Mouse (Mus musculus): ENCODE data around the gene Lat. TPM values are rescaled to one million over a fixed set of nuclear protein-coding genes. Genes with fewer than 3 reads are reported as not detected.
"Not testable (repeated sequence)": the region's sequence is repeated elsewhere in the genome, so short reads cannot be mapped to it uniquely, and the experiment has no call there.

Gene Lat
- polyA plus RNA-seq, 1 experiment from 2014 or later: 2.4 TPM

DNA sequence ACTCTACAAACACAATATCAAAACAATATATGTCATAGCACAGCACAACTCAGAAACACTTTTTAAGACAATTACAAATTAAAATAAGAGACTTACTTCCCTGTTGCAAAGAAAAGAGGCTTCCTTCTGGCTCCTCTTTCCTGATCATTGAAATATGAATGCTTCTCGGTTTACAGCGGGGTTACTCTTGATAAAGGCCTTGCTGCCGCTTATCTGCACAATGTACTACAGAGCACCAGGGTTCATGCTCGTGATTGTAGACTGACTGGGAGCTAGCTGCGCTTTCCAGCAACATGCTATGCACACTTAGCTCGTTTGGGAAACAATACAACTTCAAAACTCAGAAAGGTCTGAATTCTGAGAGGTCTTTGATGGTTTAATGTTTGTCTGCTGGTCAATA, 27.9 kb upstream of the Lat start:
- peaks cover 9% of the 10 kb centered on the region for H3K4me1 ChIP-seq (ENCODE audit: insufficient read depth, low read length)
- H3K4me2 ChIP-seq (replicated peaks; ENCODE audit: low read depth, low read length): peak overlapping the region; percentile 43
- no peaks in the 10 kb centered on the region for H3K27me3 ChIP-seq (ENCODE audit: insufficient read depth, low read length)
- H3K36me3 ChIP-seq (ENCODE audit: insufficient read depth, low read length): no peaks in the 10 kb centered on the region
- 56% methylated on average over 6 of the region's 6 CpGs for WGBS
- H3K27ac ChIP-seq (ENCODE audit: low read length): no peak overlapping the region
- no peak for ATAC-seq (ENCODE audit: low FRiP score, low TSS enrichment)
- no peaks in the 10 kb centered on the region for H3K9me3 ChIP-seq (ENCODE audit: low read length)
- H3K4me3 ChIP-seq (ENCODE audit: low read length): peak overlapping the region; percentile 15; the same call in 1 of the 2 replicates
- H3K9ac ChIP-seq (replicated peaks; ENCODE audit: low read length): 0 out of 2 replicates have a peak overlapping the region, but pooled peaks have one; percentile 35

DNA sequence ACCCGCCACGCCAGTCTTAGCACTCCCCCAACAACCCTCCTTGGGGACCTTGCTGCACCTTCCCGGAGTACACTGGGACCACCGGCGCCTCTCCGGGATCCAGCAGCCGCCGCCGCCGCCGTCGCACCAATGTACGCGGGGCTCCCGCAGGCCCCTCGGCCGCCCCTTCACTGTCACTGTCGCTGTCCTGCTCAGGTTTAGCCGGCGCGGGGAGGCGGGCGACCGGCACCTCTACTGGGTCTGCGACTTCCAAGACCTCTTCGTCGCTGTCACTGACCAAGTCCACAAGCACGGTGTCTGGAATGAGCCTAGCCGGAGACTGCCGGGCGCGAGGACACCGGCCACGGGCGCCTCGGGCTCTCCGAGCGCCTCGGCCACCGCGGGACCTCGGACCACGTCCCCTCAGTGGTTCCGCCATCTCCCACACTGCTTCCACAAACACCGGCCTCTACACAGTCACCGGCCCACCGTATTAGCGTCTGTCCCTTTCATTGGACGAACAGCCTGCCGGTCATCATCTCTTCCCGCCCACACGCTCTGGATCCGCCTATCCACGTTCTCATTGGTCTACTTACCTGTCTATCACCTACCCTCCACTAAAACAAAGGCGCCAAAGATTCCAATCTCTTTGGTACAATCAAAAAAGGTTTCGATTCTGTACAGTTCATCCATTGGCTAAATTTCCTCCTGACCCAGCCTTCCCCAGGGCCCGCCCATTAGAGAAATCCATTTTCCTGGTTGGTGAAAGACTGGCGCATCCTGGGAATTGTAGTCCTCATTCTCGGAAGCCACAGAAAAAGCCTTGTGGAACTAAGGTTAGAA, 27.1 kb upstream of the Lat start, which contains the start of gene Nfatc2ip:
Nfatc2ip (minus strand) TSS at position 440 of the 822 bp plus-strand sequence.
- no peaks in the 10 kb centered on the region for H3K9me3 ChIP-seq (ENCODE audit: low read length)
- WGBS: under 1% methylated on average over 58 of the region's 59 CpGs
- H3K4me2 ChIP-seq (replicated peaks; ENCODE audit: low read depth, low read length): peak within 1 kb of the TSS; percentile 88
- H3K36me3 ChIP-seq (ENCODE audit: insufficient read depth, low read length): no peaks in the 10 kb centered on the region
- peak within 1 kb of the TSS; percentile 97 for H3K4me3 ChIP-seq (ENCODE audit: low read length)
- H3K4me1 ChIP-seq (ENCODE audit: insufficient read depth, low read length): peaks cover 9% of the 10 kb centered on the region
- H3K9ac ChIP-seq (replicated peaks; ENCODE audit: low read length): peak within 1 kb of the TSS; percentile 84
- ATAC-seq (ENCODE audit: low FRiP score, low TSS enrichment): peak; percentile 100
- 0 out of 2 replicates have a peak within 1 kb of the TSS, but pooled peaks have one; percentile 14 for H3K27ac ChIP-seq (ENCODE audit: low read length)
- no peaks in the 10 kb centered on the region for H3K27me3 ChIP-seq (ENCODE audit: insufficient read depth, low read length)

GRCm38 (mm10) chr7:126392086-126392884, 22.9 kb upstream of the Lat start:
- not testable (repeated sequence) for H3K27ac ChIP-seq (ENCODE audit: low read length); H3K4me3 ChIP-seq (ENCODE audit: low read length); H3K4me2 ChIP-seq (replicated peaks; ENCODE audit: low read depth, low read length); H3K9ac ChIP-seq (replicated peaks; ENCODE audit: low read length); H3K9me3 ChIP-seq (ENCODE audit: low read length); ATAC-seq (ENCODE audit: low FRiP score, low TSS enrichment); H3K27me3 ChIP-seq (ENCODE audit: insufficient read depth, low read length); H3K4me1 ChIP-seq (ENCODE audit: insufficient read depth, low read length)
- WGBS: 89% methylated on average over 7 of the region's 7 CpGs
- peaks cover 31% of the 10 kb centered on the region for H3K36me3 ChIP-seq (ENCODE audit: insufficient read depth, low read length)

GRCm38 (mm10) chr7:126388185-126388584, 18.8 kb upstream of the Lat start:
- no peak overlapping the region for H3K27ac ChIP-seq (ENCODE audit: low read length)
- H3K4me2 ChIP-seq (replicated peaks; ENCODE audit: low read depth, low read length): no peak overlapping the region
- H3K36me3 ChIP-seq (ENCODE audit: insufficient read depth, low read length): peaks cover 44% of the 10 kb centered on the region
- no peaks in the 10 kb centered on the region for H3K9me3 ChIP-seq (ENCODE audit: low read length)
- 100% methylated on average over 1 of the region's 1 CpGs for WGBS
- no peak overlapping the region for H3K4me3 ChIP-seq (ENCODE audit: low read length)
- no peaks in the 10 kb centered on the region for H3K4me1 ChIP-seq (ENCODE audit: insufficient read depth, low read length)
- no peak for ATAC-seq (ENCODE audit: low FRiP score, low TSS enrichment)
- no peak overlapping the region for H3K9ac ChIP-seq (replicated peaks; ENCODE audit: low read length)
- H3K27me3 ChIP-seq (ENCODE audit: insufficient read depth, low read length): no peaks in the 10 kb centered on the region

GRCm38 (mm10) chr7:126383565-126383964, 14.2 kb upstream of the Lat start:
- H3K4me1 ChIP-seq (ENCODE audit: insufficient read depth, low read length): no peaks in the 10 kb centered on the region
- no peak overlapping the region for H3K27ac ChIP-seq (ENCODE audit: low read length)
- H3K4me2 ChIP-seq (replicated peaks; ENCODE audit: low read depth, low read length): no peak overlapping the region
- no peak for ATAC-seq (ENCODE audit: low FRiP score, low TSS enrichment)
- H3K36me3 ChIP-seq (ENCODE audit: insufficient read depth, low read length): peaks cover 24% of the 10 kb centered on the region
- H3K9me3 ChIP-seq (ENCODE audit: low read length): no peaks in the 10 kb centered on the region
- 86% methylated on average over 5 of the region's 5 CpGs for WGBS
- H3K27me3 ChIP-seq (ENCODE audit: insufficient read depth, low read length): no peaks in the 10 kb centered on the region
- no peak overlapping the region for H3K4me3 ChIP-seq (ENCODE audit: low read length)
- no peak overlapping the region for H3K9ac ChIP-seq (replicated peaks; ENCODE audit: low read length)

GRCm38 (mm10) chr7:126377278-126378158, 8.1 kb upstream of the Lat start, which contains the start of gene Spns1:
Gene Spns1 (minus strand): TSS chr7:126377450.
- H3K4me3 ChIP-seq (ENCODE audit: low read length): peak within 1 kb of the TSS; percentile 74
- H3K4me1 ChIP-seq (ENCODE audit: insufficient read depth, low read length): peaks cover 14% of the 10 kb centered on the region; the same call in 1 of the 2 replicates
- H3K36me3 ChIP-seq (ENCODE audit: insufficient read depth, low read length): peaks cover 12% of the 10 kb centered on the region
- no peaks in the 10 kb centered on the region for H3K9me3 ChIP-seq (ENCODE audit: low read length)
- H3K4me2 ChIP-seq (replicated peaks; ENCODE audit: low read depth, low read length): peak within 1 kb of the TSS; percentile 87
- H3K27me3 ChIP-seq (ENCODE audit: insufficient read depth, low read length): no peaks in the 10 kb centered on the region
- peak; percentile 96 for ATAC-seq (ENCODE audit: low FRiP score, low TSS enrichment)
- WGBS: under 1% methylated on average over 33 of the region's 33 CpGs
- H3K9ac ChIP-seq (replicated peaks; ENCODE audit: low read length): peak within 1 kb of the TSS; percentile 81
- peak within 1 kb of the TSS; percentile 72 for H3K27ac ChIP-seq (ENCODE audit: low read length)

DNA sequence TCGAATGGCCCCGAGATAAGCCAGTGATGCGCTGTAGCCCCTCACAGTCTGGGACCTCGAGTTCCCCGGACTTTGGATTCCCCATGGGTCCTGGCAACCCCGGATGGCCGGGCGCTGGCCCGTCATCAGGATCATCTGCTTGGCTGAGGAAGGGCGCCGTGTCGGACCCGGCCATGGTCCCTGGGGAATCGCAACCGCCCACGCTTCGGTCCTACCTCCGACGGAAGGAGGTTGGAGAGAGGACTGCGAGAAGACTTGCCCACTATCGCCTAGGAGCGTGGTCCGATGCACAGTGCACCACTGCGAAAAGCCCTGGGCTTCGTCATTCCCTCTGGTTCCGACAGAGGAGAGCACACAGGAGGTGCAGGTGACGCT, 7.5 kb upstream of the Lat start:
- H3K4me3 ChIP-seq (ENCODE audit: low read length): peak overlapping the region; percentile 74
- H3K9me3 ChIP-seq (ENCODE audit: low read length): no peaks in the 10 kb centered on the region
- H3K4me2 ChIP-seq (replicated peaks; ENCODE audit: low read depth, low read length): peak overlapping the region; percentile 87
- H3K9ac ChIP-seq (replicated peaks; ENCODE audit: low read length): peak overlapping the region; percentile 81
- H3K36me3 ChIP-seq (ENCODE audit: insufficient read depth, low read length): peaks cover 18% of the 10 kb centered on the region
- H3K27ac ChIP-seq (ENCODE audit: low read length): 0 out of 2 replicates have a peak overlapping the region, but pooled peaks have one; percentile 9
- peaks cover 14% of the 10 kb centered on the region; the same call in 1 of the 2 replicates for H3K4me1 ChIP-seq (ENCODE audit: insufficient read depth, low read length)
- H3K27me3 ChIP-seq (ENCODE audit: insufficient read depth, low read length): no peaks in the 10 kb centered on the region
- peak; percentile 64 for ATAC-seq (ENCODE audit: low FRiP score, low TSS enrichment)
- 1% methylated on average over 27 of the region's 27 CpGs for WGBS

DNA sequence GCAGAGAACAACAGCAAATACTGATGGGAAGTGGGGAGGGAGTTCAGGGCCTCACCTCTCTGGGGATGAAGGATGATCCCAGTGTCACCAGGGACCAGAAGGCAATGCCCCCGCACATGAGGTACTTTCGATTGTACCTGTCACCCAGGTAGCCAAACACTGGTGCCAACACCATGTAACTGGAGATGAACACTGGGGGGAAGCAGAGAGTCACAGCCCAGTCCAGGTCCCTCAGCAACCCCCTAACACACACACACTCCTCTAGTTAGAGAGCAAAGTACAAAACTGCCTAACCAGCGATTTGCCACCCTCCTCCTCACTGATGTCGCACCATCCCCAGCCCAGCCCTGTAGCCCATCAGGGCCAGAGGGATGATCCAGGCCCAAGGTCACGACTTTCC, 5.6 kb upstream of the Lat start:
- Histone ChIP-seq H3K4me2 (replicated peaks; ENCODE audit: low read depth, low read length) (no peak overlapping the region), H3K9me3 (ENCODE audit: low read length) (no peaks in the 10 kb centered on the region), H3K36me3 (ENCODE audit: insufficient read depth, low read length) (peaks cover 37% of the 10 kb centered on the region), H3K27me3 (ENCODE audit: insufficient read depth, low read length) (no peaks in the 10 kb centered on the region), H3K27ac (ENCODE audit: low read length) (no peak overlapping the region), H3K4me1 (ENCODE audit: insufficient read depth, low read length) (peaks cover 14% of the 10 kb centered on the region; the same call in 1 of the 2 replicates), H3K4me3 (ENCODE audit: low read length) (no peak overlapping the region), H3K9ac (replicated peaks; ENCODE audit: low read length) (no peak overlapping the region)
- WGBS: 83% methylated on average over 5 of the region's 5 CpGs
- no peak for ATAC-seq (ENCODE audit: low FRiP score, low TSS enrichment)

DNA sequence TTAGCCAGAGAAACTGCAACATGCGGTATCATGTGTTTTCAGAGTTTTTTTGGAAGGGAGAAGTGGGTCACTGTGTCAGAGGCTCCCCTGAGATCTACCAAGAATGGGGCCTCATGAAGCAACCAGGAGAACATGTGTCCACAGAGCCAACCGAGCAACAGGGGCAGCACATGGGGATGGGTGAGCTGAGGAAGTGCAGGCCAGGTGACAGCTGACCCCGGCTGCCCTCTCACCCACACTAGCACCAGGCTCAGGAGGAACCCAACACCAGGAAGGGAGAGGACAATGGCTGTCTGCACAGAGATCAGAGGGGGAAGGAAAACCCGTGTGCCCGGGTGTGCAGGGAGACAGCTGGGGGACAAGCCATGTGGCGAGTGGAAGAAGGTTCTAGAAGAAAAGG, 5.2 kb upstream of the Lat start:
- H3K9ac ChIP-seq (replicated peaks; ENCODE audit: low read length): no peak overlapping the region
- 74% methylated on average over 6 of the region's 6 CpGs for WGBS
- no peaks in the 10 kb centered on the region for H3K9me3 ChIP-seq (ENCODE audit: low read length)
- peaks cover 42% of the 10 kb centered on the region for H3K36me3 ChIP-seq (ENCODE audit: insufficient read depth, low read length)
- H3K4me2 ChIP-seq (replicated peaks; ENCODE audit: low read depth, low read length): no peak overlapping the region
- H3K27me3 ChIP-seq (ENCODE audit: insufficient read depth, low read length): no peaks in the 10 kb centered on the region
- no peak overlapping the region for H3K27ac ChIP-seq (ENCODE audit: low read length)
- no peak overlapping the region for H3K4me3 ChIP-seq (ENCODE audit: low read length)
- ATAC-seq (ENCODE audit: low FRiP score, low TSS enrichment): no peak
- H3K4me1 ChIP-seq (ENCODE audit: insufficient read depth, low read length): peaks cover 14% of the 10 kb centered on the region; the same call in 1 of the 2 replicates

All from kidney, embryonic 16.5 days (tissue).